Mouse (Mus musculus) small intestine, adult 2 months (tissue): ENCODE measurements around the gene Mettl7b. TPM values are rescaled to one million over a fixed set of nuclear protein-coding genes. Genes with fewer than 3 reads are reported as not detected.

Source experiments
- H3K27ac ChIP-seq: fragments of 200-500 bp; 2 replicates; pipeline ENCODE4 v1.5.1; 2012; ENCODE audit warnings: low read depth, low read length, control low read depth, inconsistent platforms; ENCODE audit not compliant: insufficient read depth
- H3K27me3 ChIP-seq: fragments of 200-500 bp; 2 replicates; pipeline ENCODE4 v1.6.1; 2012; ENCODE audit warnings: mild to moderate bottlenecking, moderate library complexity, low read length, inconsistent platforms; ENCODE audit not compliant: control insufficient read depth, insufficient read depth
- H3K36me3 ChIP-seq: fragments of 200-500 bp; 2 replicates; pipeline ENCODE4 v1.6.1; 2012; ENCODE audit warnings: mild to moderate bottlenecking, low read length, control low read depth, inconsistent platforms; ENCODE audit not compliant: control insufficient read depth, insufficient read depth
- H3K4me1 ChIP-seq: fragments of 200-500 bp; 2 replicates; pipeline ENCODE4 v1.6.1; 2012; ENCODE audit warnings: low read length, inconsistent platforms, mixed read lengths; ENCODE audit not compliant: control insufficient read depth, insufficient read depth, insufficient read length
- H3K4me3 ChIP-seq: fragments of 200-500 bp; 2 replicates; pipeline ENCODE4 v1.5.1; 2012; ENCODE audit warnings: low read depth, mild to moderate bottlenecking, control low read depth, inconsistent platforms, low read length, moderate library complexity
- CTCF ChIP-seq: fragments of 200-500 bp; IDR thresholded peaks from 2 replicates; pipeline ENCODE4 v1.5.1; 2012; ENCODE audit warnings: low read depth, mild to moderate bottlenecking, control low read depth, inconsistent platforms, low read length, moderate library complexity, mixed read lengths; ENCODE audit not compliant: insufficient replicate concordance, insufficient read length; ENCODE audit errors: extremely low read depth
- POLR2A ChIP-seq: fragments of 200-500 bp; IDR thresholded peaks from 2 replicates; pipeline ENCODE4 v1.6.1; 2012; ENCODE audit warnings: low read depth, mild to moderate bottlenecking, control low read depth, inconsistent platforms, low read length, moderate library complexity
- WGBS: fragments of 180-500 bp; shearing (Covaris S2); methylation state at CpG from one replicate; pipeline ENCODE4 v1.1.7; 2018; 5-methylcytosine and 5-hydroxymethylcytosine counted together
- polyA plus RNA-seq: library from polyadenylated mRNA; depleted of rRNA; stranded (reverse); fragments of >200 nt; gene quantifications from 2 replicates; pipeline ENCODE4 v1.2.3, GENCODE M21; 2012

Gene Mettl7b
- polyA plus RNA-seq, 1 experiment, result 32.2 TPM

- 33% methylated on average over 2 of the region's 2 CpGs for WGBS
- Histone ChIP-seq H3K27me3 (peaks cover 15% of the 10 kb centered on the region), H3K4me3 (no peak overlapping the region), H3K4me1 (peaks cover 8% of the 10 kb centered on the region; the same call in 1 of the 2 replicates), H3K36me3 (no peaks in the 10 kb centered on the region), H3K27ac (no peak overlapping the region)
- no peak for TF ChIP-seq CTCF
- TF ChIP-seq POLR2A, result no peak
Measured at GRCm38 (mm10) chr10:128931441-128931840, 29.3 kb downstream of the Mettl7b start.

GRCm38 (mm10) chr10:128929638-128930378, 31.0 kb downstream of the Mettl7b start:
- Histone ChIP-seq H3K4me3 (no peak overlapping the region), H3K27ac (no peak overlapping the region), H3K36me3 (no peaks in the 10 kb centered on the region), H3K4me1 (peaks cover 8% of the 10 kb centered on the region; the same call in 1 of the 2 replicates), H3K27me3 (peaks cover 15% of the 10 kb centered on the region)
- 60% methylated on average over 7 of the region's 7 CpGs for WGBS
- TF ChIP-seq POLR2A (no peak), CTCF (no peak)

GRCm38 (mm10) chr10:128928356-128928755, 32.4 kb downstream of the Mettl7b start:
- Histone ChIP-seq H3K36me3 (no peaks in the 10 kb centered on the region), H3K4me3 (no peak overlapping the region), H3K27ac (no peak overlapping the region), H3K27me3 (peaks cover 6% of the 10 kb centered on the region; the same call in 1 of the 2 replicates), H3K4me1 (peaks cover 4% of the 10 kb centered on the region; the same call in 1 of the 2 replicates)
- no peak for TF ChIP-seq POLR2A
- no peak for TF ChIP-seq CTCF
- 45% methylated on average over 4 of the region's 4 CpGs for WGBS

GRCm38 (mm10) chr10:128923935-128924334, 36.9 kb downstream of the Mettl7b start, which contains the start of gene Bloc1s1:
Bloc1s1 (minus strand) TSS chr10:128924035.
- Histone ChIP-seq H3K36me3 (no peaks in the 10 kb centered on the region; the same call in 1 of the 2 replicates), H3K4me1 (peaks cover 22% of the 10 kb centered on the region), H3K27ac (peak within 1 kb of the TSS; percentile 97), H3K4me3 (peak within 1 kb of the TSS; percentile 68), H3K27me3 (no peaks in the 10 kb centered on the region)
- no peak for TF ChIP-seq POLR2A
- TF ChIP-seq CTCF, result no peak
- 38% methylated on average over 9 of the region's 9 CpGs for WGBS

GRCm38 (mm10) chr10:128923013-128923691, 37.6 kb downstream of the Mettl7b start:
- H3K27me3 ChIP-seq, result no peaks in the 10 kb centered on the region
- H3K27ac ChIP-seq, result peak overlapping the region; percentile 97
- H3K36me3 ChIP-seq, result peaks cover 1% of the 10 kb centered on the region; the same call in 1 of the 2 replicates
- H3K4me3 ChIP-seq, result peak overlapping the region; percentile 68
- TF ChIP-seq POLR2A, result peak; percentile 61
- TF ChIP-seq CTCF, result no peak
- H3K4me1 ChIP-seq, result peaks cover 29% of the 10 kb centered on the region
- under 1% methylated on average over 42 of the region's 42 CpGs for WGBS

- TF ChIP-seq POLR2A, result no peak
- no peak for TF ChIP-seq CTCF
Measured at GRCm38 (mm10) chr10:128922822-128923012, 38.1 kb downstream of the Mettl7b start, which contains the start of gene Rdh5. Rdh5 (minus strand) TSS chr10:128922888.

More at GRCm38 (mm10) chr10:128922822-128923012, 38.1 kb downstream of the Mettl7b start, which contains the start of gene Rdh5:
- no peaks in the 10 kb centered on the region for H3K27me3 ChIP-seq
- H3K27ac ChIP-seq, result peak within 1 kb of the TSS; percentile 97
- WGBS, result 11% methylated on average over 1 of the region's 1 CpGs
- peaks cover 4% of the 10 kb centered on the region; the same call in 1 of the 2 replicates for H3K36me3 ChIP-seq
- peak within 1 kb of the TSS; percentile 68 for H3K4me3 ChIP-seq
- H3K4me1 ChIP-seq, result peaks cover 31% of the 10 kb centered on the region
